Mouse (Mus musculus): ENCODE results near the gene Arhgdib. TPM values are rescaled to one million over a fixed set of nuclear protein-coding genes. Genes with fewer than 3 reads are reported as not detected.

Gene Arhgdib
- total RNA-seq, 1 experiment: 20.9 TPM

GRCm38 (mm10) chr6:136915721-136916395, 25.8 kb downstream of the Arhgdib start:
- H3K36me3 ChIP-seq (ENCODE audit: control insufficient read depth, insufficient read depth, low read length, poor library complexity, severe bottlenecking): no peaks in the 10 kb centered on the region
- in situ Hi-C loops (cut with MboI; ENCODE audit: low sequenced_read_pairs in 2 of 2, unreplicated experiment in 2 of 2): no loop called here
- no peaks in the 10 kb centered on the region for H3K4me1 ChIP-seq (ENCODE audit: control insufficient read depth in 2 of 2, insufficient read depth in 2 of 2, low read length in 2 of 2, poor library complexity in 1 of 2)
- no peak overlapping the region for H3K9ac ChIP-seq (ENCODE audit: insufficient read depth, low read depth, low read length, poor library complexity, severe bottlenecking)
- no peak overlapping the region for H3K4me3 ChIP-seq (ENCODE audit: insufficient read depth in 1 of 2, low read depth in 1 of 2, low read length in 2 of 2, poor library complexity in 1 of 2, severe bottlenecking in 1 of 2)
- DNase-seq (ENCODE audit: low read depth, low spot score): no peak
- TF ChIP-seq CHD2 (IDR thresholded peaks at IDR 0.05; ENCODE audit: low read depth, low read length) (no peak), HCFC1 (IDR thresholded peaks at IDR 0.05; ENCODE audit: borderline replicate concordance, insufficient read depth, low read length) (no peak), ZNF384 (IDR thresholded peaks at IDR 0.05; ENCODE audit: low read depth, low read length) (no peak), MAFK (IDR thresholded peaks at IDR 0.05; ENCODE audit: insufficient read depth, low read depth, low read length) (no peak), ZC3H11A (IDR thresholded peaks at IDR 0.05; ENCODE audit: borderline replicate concordance, low read depth, low read length) (no peak)
- H3K9me3 ChIP-seq (ENCODE audit: control insufficient read depth, insufficient read depth, low read depth, low read length): no peaks in the 10 kb centered on the region
- H3K27ac ChIP-seq (ENCODE audit: insufficient read depth, low read depth, low read length, poor library complexity, severe bottlenecking): no peak overlapping the region

DNA sequence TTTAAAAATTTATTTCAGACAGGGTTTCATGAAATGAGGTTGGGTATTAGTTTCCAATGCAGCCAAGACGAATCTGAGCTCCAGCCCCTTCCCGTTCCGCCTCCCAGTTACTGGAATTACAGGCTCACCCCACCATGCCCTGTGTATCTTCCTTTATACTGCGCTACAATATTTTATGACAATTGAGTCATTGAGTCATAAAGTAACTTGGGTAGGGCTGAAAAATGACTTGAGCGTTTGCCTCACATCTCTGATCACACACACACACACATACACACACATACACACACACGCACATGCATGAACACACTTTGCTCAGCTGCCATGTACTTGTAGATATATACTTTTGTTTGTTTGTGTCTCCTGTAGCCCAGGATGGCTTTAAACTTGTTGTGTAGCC, 27.5 kb downstream of the Arhgdib start:
- no peaks in the 10 kb centered on the region for H3K4me1 ChIP-seq (ENCODE audit: control insufficient read depth in 2 of 2, insufficient read depth in 2 of 2, low read length in 2 of 2, poor library complexity in 1 of 2)
- H3K9ac ChIP-seq (ENCODE audit: insufficient read depth, low read depth, low read length, poor library complexity, severe bottlenecking): no peak overlapping the region
- no peak overlapping the region for H3K4me3 ChIP-seq (ENCODE audit: insufficient read depth in 1 of 2, low read depth in 1 of 2, low read length in 2 of 2, poor library complexity in 1 of 2, severe bottlenecking in 1 of 2)
- H3K36me3 ChIP-seq (ENCODE audit: control insufficient read depth, insufficient read depth, low read length, poor library complexity, severe bottlenecking): no peaks in the 10 kb centered on the region
- no peak overlapping the region for H3K27ac ChIP-seq (ENCODE audit: insufficient read depth, low read depth, low read length, poor library complexity, severe bottlenecking)
- in situ Hi-C loops (cut with MboI; ENCODE audit: low sequenced_read_pairs in 2 of 2, unreplicated experiment in 2 of 2): no loop called here
- H3K9me3 ChIP-seq (ENCODE audit: control insufficient read depth, insufficient read depth, low read depth, low read length): no peaks in the 10 kb centered on the region
- no peak for DNase-seq (ENCODE audit: low read depth, low spot score)
- no peak for TF ChIP-seq CHD2 (IDR thresholded peaks at IDR 0.05; ENCODE audit: low read depth, low read length)
- TF ChIP-seq HCFC1 (IDR thresholded peaks at IDR 0.05; ENCODE audit: borderline replicate concordance, insufficient read depth, low read length): no peak
- no peak for TF ChIP-seq MAFK (IDR thresholded peaks at IDR 0.05; ENCODE audit: insufficient read depth, low read depth, low read length)
- TF ChIP-seq ZNF384 (IDR thresholded peaks at IDR 0.05; ENCODE audit: low read depth, low read length): no peak
- no peak for TF ChIP-seq ZC3H11A (IDR thresholded peaks at IDR 0.05; ENCODE audit: borderline replicate concordance, low read depth, low read length)

- Histone ChIP-seq H3K4me1 (ENCODE audit: control insufficient read depth in 2 of 2, insufficient read depth in 2 of 2, low read length in 2 of 2, poor library complexity in 1 of 2) (no peaks in the 10 kb centered on the region), H3K36me3 (ENCODE audit: control insufficient read depth, insufficient read depth, low read length, poor library complexity, severe bottlenecking) (no peaks in the 10 kb centered on the region), H3K9me3 (ENCODE audit: control insufficient read depth, insufficient read depth, low read depth, low read length) (no peaks in the 10 kb centered on the region), H3K4me3 (ENCODE audit: insufficient read depth in 1 of 2, low read depth in 1 of 2, low read length in 2 of 2, poor library complexity in 1 of 2, severe bottlenecking in 1 of 2) (no peak overlapping the region), H3K27ac (ENCODE audit: insufficient read depth, low read depth, low read length, poor library complexity, severe bottlenecking) (no peak overlapping the region), H3K9ac (ENCODE audit: insufficient read depth, low read depth, low read length, poor library complexity, severe bottlenecking) (no peak overlapping the region)
- TF ChIP-seq HCFC1 (IDR thresholded peaks at IDR 0.05; ENCODE audit: borderline replicate concordance, insufficient read depth, low read length) (no peak), ZC3H11A (IDR thresholded peaks at IDR 0.05; ENCODE audit: borderline replicate concordance, low read depth, low read length) (no peak), CHD2 (IDR thresholded peaks at IDR 0.05; ENCODE audit: low read depth, low read length) (no peak), ZNF384 (IDR thresholded peaks at IDR 0.05; ENCODE audit: low read depth, low read length) (no peak), MAFK (IDR thresholded peaks at IDR 0.05; ENCODE audit: insufficient read depth, low read depth, low read length) (no peak)
- DNase-seq (ENCODE audit: low read depth, low spot score): no peak
- in situ Hi-C loops (cut with MboI; ENCODE audit: low sequenced_read_pairs in 2 of 2, unreplicated experiment in 2 of 2): no loop called here
Measured at GRCm38 (mm10) chr6:136913384-136914126, 28.1 kb downstream of the Arhgdib start.

GRCm38 (mm10) chr6:136912751-136913265, 28.9 kb downstream of the Arhgdib start:
- no peak for DNase-seq (ENCODE audit: low read depth, low spot score)
- no peak for TF ChIP-seq HCFC1 (IDR thresholded peaks at IDR 0.05; ENCODE audit: borderline replicate concordance, insufficient read depth, low read length)
- TF ChIP-seq ZC3H11A (IDR thresholded peaks at IDR 0.05; ENCODE audit: borderline replicate concordance, low read depth, low read length): no peak
- TF ChIP-seq ZNF384 (IDR thresholded peaks at IDR 0.05; ENCODE audit: low read depth, low read length): no peak
- no peak for TF ChIP-seq CHD2 (IDR thresholded peaks at IDR 0.05; ENCODE audit: low read depth, low read length)
- TF ChIP-seq MAFK (IDR thresholded peaks at IDR 0.05; ENCODE audit: insufficient read depth, low read depth, low read length): no peak
- Histone ChIP-seq H3K4me3 (ENCODE audit: insufficient read depth in 1 of 2, low read depth in 1 of 2, low read length in 2 of 2, poor library complexity in 1 of 2, severe bottlenecking in 1 of 2) (no peak overlapping the region), H3K27ac (ENCODE audit: insufficient read depth, low read depth, low read length, poor library complexity, severe bottlenecking) (no peak overlapping the region), H3K9ac (ENCODE audit: insufficient read depth, low read depth, low read length, poor library complexity, severe bottlenecking) (no peak overlapping the region), H3K4me1 (ENCODE audit: control insufficient read depth in 2 of 2, insufficient read depth in 2 of 2, low read length in 2 of 2, poor library complexity in 1 of 2) (no peaks in the 10 kb centered on the region), H3K36me3 (ENCODE audit: control insufficient read depth, insufficient read depth, low read length, poor library complexity, severe bottlenecking) (no peaks in the 10 kb centered on the region), H3K9me3 (ENCODE audit: control insufficient read depth, insufficient read depth, low read depth, low read length) (no peaks in the 10 kb centered on the region)
- in situ Hi-C loops (cut with MboI; ENCODE audit: low sequenced_read_pairs in 2 of 2, unreplicated experiment in 2 of 2): no loop called here

Data from ES-E14 (cell line).